Mouse (Mus musculus) C2C12 (cell line): ENCODE measurements around the gene Ydjc.

Source experiments
- CEBPB ChIP-seq: IDR thresholded peaks from one replicate; pipeline ENCODE4 v1.6.1; 2011; ENCODE audit warnings: low read depth, mild to moderate bottlenecking, control low read depth, moderate library complexity
- CTCF ChIP-seq: IDR thresholded peaks from one replicate; pipeline ENCODE4 v1.5.1; 2011; ENCODE audit not compliant: control insufficient read depth, insufficient read depth, insufficient read length
- MAX ChIP-seq: IDR thresholded peaks from one replicate; pipeline ENCODE4 v1.6.1; 2011; ENCODE audit warnings: mild to moderate bottlenecking, control low read depth
- MYOG ChIP-seq: IDR thresholded peaks from one replicate; pipeline ENCODE4 v1.6.1; 2011; ENCODE audit not compliant: control insufficient read depth, insufficient read length; ENCODE audit errors: extremely low read depth
- USF1 ChIP-seq: IDR thresholded peaks from one replicate; pipeline ENCODE4 v1.6.1; 2011; ENCODE audit warnings: low read depth, mild to moderate bottlenecking, control low read depth, moderate library complexity

DNA sequence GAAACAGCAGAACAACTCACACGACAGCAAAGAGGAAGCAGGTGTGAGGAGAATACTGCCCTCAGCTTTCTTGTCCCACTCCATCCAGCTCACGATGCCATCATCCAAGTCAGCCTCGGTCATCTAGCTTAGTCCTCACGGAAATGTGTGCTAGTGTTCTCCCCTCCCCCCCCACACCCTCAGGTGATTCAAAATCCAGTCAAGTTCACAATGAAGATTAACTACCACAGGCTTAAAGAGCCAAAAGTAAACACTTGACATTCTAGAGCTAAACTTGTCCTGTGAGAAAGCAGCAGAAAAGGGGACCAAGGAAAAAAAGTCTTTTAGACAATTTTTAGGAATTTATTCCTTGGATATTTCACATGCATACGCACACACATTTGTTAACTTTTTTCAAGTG, 23.6 kb downstream of the Ydjc start:
- no peak for TF ChIP-seq MAX
- TF ChIP-seq CTCF = no peak
- no peak for TF ChIP-seq CEBPB
- TF ChIP-seq USF1 = no peak
- no peak for TF ChIP-seq MYOG
